Mouse (Mus musculus): ENCODE data around the gene Tll2. TPM values are rescaled to one million over a fixed set of nuclear protein-coding genes. Genes with fewer than 3 reads are reported as not detected.

Tll2 gene
- polyA plus RNA-seq, 2 experiments from 2014 or later, result not detected

DNA sequence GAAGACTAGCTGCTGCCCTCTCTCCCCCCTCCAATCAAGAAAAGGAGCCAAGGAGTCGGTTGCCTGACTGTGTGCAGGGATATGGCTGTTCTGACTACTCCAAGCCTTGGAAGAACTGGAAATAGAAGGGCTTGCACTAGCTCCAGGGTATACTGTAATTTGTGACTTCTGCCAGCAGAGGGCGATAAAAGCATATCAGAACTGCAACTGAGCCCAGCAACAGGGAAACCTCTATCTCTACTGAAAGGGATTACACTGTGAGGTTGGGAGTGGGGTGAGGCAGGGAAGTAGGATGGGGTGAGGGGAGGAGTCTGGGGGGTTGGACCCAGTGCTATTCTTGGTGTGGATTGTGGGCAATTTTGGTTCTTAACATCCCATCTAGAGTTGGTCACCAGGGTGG is 119.9 kb downstream of the Tll2 start:
- ATAC-seq, result no peak

DNA sequence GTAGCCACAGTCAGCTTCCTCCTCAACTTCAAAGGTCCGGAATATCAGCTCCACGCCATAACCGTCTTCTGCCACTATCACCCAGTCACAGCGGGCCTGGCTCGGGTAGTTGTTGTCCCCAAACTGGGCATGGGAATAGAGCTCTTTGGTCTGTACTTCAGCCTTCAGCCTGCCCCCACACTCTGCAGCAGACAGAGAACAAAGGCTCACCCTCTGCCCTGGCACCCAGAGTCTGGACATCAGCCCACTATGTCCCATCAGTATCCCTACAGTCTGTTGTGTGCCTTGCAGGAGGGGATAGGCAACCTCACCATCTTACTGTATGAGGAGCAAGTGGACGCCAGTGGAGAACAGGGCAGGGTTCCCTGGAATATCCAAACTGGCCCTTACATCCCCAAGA is 120.3 kb downstream of the Tll2 start:
- no peak for ATAC-seq

DNA sequence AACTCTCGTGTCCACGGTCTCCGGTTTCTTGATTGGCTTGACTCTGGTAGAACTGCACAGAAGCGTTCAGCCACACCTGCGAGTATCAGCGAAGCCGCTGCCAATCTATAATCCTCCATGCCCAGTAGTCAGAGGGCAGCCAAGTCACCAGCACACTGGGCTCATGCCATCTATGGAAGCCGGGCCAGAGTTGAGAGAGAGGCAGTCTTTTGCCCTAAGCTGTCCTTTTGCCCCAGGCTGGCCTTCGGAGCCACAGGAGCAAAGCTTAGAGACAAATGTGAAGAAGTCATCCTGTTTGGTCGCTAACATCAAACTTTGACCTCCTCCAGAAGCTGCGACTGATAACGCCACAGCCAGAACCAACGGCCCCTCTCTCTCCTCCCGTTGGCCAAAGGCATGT is 123.0 kb downstream of the Tll2 start:
- no peak for ATAC-seq

- ATAC-seq, result no peak
Measured at GRCm38 (mm10) chr19:41081589-41081988, 125.0 kb downstream of the Tll2 start.

DNA sequence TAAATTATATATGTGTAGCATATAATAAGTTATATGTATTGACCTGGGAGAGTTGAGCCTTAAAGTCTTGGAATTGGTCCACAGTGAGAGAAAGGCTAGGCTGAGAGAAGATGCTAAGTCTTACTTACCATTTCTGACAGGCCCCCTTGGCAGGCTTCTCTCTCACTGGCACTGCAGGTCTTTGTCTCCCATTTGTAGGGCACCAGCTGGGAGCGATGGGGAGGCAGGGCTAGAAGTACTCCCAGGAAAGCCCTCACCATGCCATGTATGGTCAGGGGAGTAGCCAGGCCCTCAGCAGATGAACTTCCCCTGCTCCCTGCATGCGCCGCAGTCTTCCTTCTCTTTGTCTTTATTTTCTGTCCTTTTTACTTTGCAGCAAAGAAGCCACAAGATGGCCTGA is 129.7 kb downstream of the Tll2 start, which contains the start of gene Opalin:
TSS of gene Opalin (minus strand) at position 208 of the 400 bp plus-strand sequence.
- ATAC-seq, result no peak

DNA sequence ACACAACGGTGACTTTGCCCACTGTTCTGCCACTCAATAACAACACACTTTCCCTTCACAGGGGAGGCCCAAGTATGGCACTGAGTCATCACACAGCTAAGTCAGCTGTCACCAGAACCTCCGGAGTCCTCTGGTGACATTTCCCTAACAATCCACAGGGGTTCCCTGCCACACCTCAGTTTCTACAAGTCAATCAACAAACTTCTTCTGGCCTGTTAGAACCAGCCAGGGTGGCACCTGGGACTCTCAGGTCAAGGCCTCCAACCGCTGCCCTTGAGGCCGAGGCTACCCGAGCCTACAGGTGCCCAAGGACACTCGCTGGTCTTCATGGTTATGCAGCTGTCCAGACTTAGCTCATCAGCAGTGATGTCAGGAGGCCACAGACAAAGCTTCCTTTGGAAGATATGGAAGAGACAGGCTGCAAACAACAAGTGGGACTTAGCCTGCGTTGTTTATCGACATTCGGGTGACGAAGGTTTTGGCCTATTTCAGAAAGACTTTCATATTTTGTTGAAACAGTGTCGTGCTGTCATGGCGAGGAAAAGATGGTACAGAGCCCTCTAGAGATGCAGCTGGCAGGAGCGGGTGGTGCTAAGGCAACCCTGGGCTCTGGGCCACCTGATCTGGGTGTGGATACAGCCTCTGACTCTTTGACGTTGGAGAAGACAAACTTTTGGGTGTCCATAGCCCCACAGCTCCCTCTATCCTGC is 132.7 kb downstream of the Tll2 start:
- no peak for ATAC-seq

GRCm38 (mm10) chr19:41071500-41071899 is 135.1 kb downstream of the Tll2 start:
- peak; percentile 92 for ATAC-seq

DNA sequence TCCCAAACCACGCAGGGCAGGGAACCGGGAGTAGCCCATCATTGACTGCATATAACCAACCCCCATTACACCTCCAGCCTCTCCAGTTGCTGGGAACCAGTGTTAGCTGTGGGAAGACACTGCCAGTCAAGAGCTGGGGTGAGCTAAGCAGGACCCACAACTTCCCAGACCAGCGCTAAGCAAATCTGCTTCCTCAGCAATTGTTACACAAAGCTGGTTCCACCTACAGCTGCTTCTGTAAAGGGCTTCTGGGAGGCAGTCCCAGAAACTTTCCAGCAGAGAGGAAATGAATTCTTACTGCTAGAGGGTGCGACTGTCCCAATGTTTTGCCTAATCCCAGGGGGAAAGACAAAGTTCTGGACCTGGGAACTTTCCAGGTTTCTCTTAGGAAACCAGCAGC is 151.9 kb downstream of the Tll2 start:
- ATAC-seq, result no peak

DNA sequence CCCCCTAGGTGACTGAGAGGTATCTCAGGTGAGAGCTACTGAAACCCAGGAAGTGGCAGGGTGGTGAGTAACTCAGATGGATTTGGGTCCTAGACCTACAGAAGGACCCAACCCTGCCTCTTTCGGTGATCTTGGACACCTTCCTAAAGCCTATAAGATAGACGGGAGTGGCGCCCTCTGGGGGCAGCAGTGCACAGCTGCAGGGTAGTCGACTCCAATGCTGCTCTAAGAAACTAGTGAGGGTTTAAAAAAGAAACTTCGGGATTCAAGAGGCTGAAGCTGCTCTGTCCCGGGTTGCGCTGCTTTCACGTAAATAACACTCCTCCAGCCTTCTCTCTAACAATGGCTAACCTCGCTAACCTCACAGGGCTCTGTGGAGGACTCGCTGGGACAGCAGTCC is 153.1 kb downstream of the Tll2 start:
- no peak for ATAC-seq

DNA sequence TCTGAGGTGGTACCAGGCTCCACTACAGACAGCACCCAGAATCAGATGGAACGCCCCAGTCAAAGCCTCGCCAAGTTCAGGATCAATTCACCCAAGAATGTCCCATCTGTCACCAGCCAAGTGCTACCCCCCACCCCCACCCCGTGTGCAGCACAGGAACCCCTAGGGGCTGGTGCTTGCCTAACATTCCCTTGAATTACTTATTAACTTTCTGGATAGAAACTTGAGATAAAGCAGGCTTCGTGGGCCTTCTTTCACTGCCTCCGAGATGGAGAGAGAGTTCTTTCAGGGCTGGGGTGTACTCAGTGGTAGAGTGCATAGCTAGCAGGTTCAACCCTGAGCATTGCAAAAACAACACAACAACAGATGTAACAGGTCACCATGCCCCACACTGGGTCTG is 154.4 kb downstream of the Tll2 start:
- ATAC-seq, result no peak

DNA sequence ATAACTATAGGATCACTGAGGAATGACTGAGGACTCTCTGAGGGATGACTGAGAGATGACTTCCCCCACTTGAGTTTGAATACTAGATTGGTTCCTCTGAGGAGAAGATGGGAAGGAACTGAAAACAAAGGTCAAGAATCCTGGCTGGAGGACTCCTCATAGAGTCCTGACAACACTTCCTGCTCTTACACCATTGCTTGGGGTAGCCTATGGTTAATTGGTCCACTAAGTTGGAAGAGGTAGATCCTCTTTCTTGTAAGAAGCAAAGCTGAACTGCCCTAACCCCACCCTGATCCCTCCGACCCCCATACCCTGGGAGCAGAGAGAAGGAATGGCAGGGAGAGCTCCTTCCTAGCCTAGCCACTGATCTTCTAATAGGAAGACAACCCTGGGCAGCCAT is 154.9 kb downstream of the Tll2 start:
- no peak for ATAC-seq

- no peak for ATAC-seq
Measured at GRCm38 (mm10) chr19:41048187-41048559, 158.5 kb downstream of the Tll2 start.

- no peak for ATAC-seq
Measured at GRCm38 (mm10) chr19:41047437-41048186, 159.0 kb downstream of the Tll2 start.

DNA sequence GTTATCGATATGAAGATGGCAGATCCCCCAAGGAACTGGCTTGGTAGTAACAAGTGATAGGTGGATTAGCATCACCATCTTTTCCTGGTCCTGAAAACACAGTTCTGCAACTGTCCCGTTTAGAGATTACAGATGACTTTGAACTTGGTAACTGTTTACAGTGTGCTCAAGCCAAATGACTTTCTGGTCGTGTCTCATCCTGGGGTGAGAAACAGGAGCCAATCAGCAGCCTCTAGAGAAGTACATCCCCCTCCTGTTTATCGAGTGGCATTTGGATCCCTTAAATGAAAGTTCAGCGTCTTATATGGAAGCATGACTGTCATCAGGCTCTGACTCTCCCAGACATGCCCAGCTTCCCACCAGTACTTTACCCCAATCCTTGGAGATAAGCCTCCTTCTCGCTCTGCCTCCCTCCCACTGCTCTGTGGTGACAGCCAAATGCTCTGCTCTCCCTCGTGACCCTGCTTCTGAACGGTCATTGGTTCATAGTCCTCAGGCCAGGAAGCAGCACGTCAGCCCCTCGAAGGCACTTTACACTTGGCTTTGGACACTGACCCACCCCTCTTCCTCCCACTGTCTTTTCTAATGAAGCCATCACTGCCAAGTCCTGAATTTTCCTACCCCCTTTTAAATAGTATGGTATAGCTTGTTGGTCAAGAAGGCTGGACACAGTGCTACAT is 161.4 kb downstream of the Tll2 start:
- ATAC-seq, result no peak

GRCm38 (mm10) chr19:41039110-41039509 is 167.5 kb downstream of the Tll2 start:
- peak; percentile 59 for ATAC-seq

- ATAC-seq, result no peak
Measured at GRCm38 (mm10) chr19:41035809-41036551, 170.7 kb downstream of the Tll2 start.

Other genes with a start within 250 kb of the Tll2 start
- gene Blnk, start 212.3 kb downstream of the Tll2 start, polyA plus RNA-seq (2017; shearing (Covaris generic)), result 1 to 10 TPM in 1 of 2 experiments, not detected in 1; 3.8 TPM
- under 1 TPM in 1 of 2 experiments, not detected in 1; 0.80 TPM for gene Dntt, start 177.6 kb downstream of the Tll2 start, polyA plus RNA-seq (2017; shearing (Covaris generic))
- under 1 TPM in 1 of 2 experiments, not detected in 1; 0.30 TPM for gene Opalin, start 129.7 kb downstream of the Tll2 start, polyA plus RNA-seq (2017; shearing (Covaris generic))
- gene Tm9sf3, start 57.2 kb upstream of the Tll2 start, polyA plus RNA-seq (2017; shearing (Covaris generic)), result 10 to 100 TPM; 27.5 to 36.5 TPM
- 1 to 10 TPM; 1.6 to 2.7 TPM for gene Pik3ap1, start 178.3 kb upstream of the Tll2 start, polyA plus RNA-seq (2017; shearing (Covaris generic))

All from activated CD4-positive, CD25-positive, alpha-beta regulatory T cell, adult 4 months (primary cell).